Mouse (Mus musculus): ENCODE measurements at regions not wholly inside any gene's neighbourhood (a gene's known extent, or its start where the extent isn't known, plus 50 kb on each side); places are given as distances from the start of the nearest gene placed in this dataset.

GRCm38 (mm10) chr12:54264893-54265835 lies 61.5 kb upstream of the Egln3 start:
- no peak for DNase-seq

GRCm38 (mm10) chr12:54264418-54264733 lies 60.7 kb upstream of the Egln3 start:
- no peak for DNase-seq

GRCm38 (mm10) chr12:54263733-54264417 lies 60.2 kb upstream of the Egln3 start:
- DNase-seq = peak; percentile 40

GRCm38 (mm10) chr12:54262236-54263005 lies 58.8 kb upstream of the Egln3 start:
- DNase-seq = peak; percentile 53

- peak; percentile 71 for DNase-seq
Measured at GRCm38 (mm10) chr12:54261426-54261825, 57.8 kb upstream of the Egln3 start.

GRCm38 (mm10) chr12:54260502-54260901 lies 56.8 kb upstream of the Egln3 start:
- no peak for DNase-seq

GRCm38 (mm10) chr12:54257776-54258433 lies 54.2 kb upstream of the Egln3 start:
- DNase-seq = no peak

- no peak for DNase-seq
Measured at GRCm38 (mm10) chr12:54256506-54257128, 53.0 kb upstream of the Egln3 start.

All from kidney, postnatal 14 days (tissue).